Mouse (Mus musculus): ENCODE data around the gene Ctdspl.

Ctdspl gene

DNA sequence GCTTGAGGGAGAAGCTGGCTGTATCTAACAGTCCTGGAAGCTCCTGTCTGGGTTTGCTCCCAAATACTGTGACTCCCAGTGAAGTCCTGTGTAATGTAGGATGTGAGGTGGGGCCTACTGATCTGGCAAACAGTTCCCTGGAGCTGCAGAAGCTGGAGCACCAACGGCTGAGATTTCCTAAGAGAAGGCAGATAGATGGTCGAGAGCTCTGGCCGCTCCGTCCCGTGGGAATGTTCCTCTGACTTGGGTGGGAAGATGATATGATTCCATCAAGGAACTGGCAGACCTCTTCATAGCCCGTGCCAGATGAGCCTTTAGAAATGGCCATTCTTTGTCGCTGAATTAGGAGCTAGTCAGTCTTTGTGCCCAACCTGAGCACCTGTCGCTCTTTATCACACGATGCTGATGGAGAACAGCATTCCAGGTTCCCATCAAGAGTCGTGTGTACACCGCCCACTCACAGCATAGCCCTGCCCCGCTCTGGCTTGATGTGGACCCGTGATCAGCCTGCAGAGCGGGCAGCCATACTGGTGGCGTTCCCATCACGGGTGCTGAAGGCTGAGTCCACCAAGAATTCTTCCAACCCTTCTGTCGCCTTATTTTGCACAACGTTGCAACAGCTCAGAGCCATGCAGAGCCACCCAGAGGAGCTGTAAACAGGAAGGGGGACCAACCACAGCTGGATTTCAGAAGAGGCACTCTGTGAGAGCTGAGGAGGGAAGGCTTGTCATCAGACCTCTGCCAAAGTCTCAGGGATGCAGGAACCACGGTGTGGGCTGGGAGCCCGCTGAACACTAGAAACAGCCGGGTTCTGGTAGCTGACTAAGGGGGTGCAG, 65.7 kb downstream of the Ctdspl start:
- no peak for DNase-seq

DNA sequence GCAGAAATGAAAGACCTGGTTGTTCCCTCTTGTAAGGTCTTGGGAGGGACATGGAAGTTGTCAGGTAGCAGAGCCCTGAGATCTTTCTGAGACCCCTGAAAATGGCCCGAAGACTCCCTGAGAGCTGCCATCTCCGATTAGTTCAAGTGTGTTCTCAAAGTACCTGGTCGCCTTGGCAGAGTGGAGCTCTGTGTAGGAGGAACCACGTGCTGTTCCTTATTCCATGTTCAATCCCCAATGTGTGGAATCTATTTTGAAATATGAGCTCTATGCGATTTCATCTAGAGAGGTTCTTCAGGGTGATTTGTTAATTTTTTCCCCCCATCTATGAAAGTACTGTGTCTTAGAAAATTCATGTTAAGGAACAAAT, 66.3 kb downstream of the Ctdspl start:
- no peak for DNase-seq

DNA sequence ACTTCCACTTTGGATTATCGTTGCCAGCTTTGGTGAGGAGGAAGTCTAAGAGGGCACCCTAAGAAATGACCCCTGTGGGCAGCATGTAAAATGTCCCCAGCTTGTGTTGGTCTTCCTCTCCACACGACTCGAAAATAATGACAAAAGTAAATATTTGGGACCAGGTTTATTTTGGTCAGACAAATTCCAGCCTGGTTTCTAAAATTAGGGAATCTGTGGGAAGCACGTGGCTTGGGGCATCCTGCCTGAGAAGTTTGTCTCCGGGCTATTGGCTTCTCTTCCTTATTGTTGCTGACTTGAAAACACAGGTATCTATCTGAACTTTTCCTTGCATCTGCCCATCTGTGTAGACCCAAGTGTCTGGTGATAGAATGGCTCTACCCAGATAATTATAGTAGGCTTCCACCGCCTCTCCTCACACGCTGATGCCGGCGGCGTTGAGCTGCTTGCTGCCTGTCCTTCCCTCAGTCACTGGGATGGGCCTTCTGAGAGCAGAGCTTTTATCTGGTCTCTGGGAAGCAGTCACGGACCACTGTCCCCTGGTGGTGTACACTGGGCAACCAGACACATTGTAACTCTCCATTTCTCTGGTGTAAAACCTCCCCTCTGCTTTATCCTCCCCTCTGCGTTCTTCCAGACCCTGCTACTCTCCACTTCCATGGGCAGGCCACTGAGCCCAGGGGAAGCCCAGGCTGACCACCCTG, 68.4 kb downstream of the Ctdspl start:
- DNase-seq = no peak

DNA sequence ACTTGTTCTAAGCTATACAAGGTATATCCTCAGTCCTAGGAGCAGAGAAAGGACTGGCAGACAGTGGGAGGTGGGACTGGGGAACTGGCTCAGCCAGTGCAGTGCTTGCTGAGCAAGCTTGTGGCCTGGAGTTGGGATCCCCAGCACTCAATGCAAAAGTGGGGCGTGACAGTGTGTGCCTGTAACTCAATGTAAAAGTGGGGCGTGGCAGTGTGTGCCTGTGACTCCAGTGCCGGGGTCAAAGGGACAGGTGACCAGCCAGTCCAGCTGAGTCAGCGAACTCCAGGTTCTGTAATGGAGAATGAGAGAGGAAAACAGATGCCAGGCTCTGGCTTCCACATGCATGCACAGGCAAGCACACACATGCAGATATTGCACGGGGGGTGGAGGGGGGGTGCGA, 69.3 kb downstream of the Ctdspl start:
- no peak for DNase-seq

DNA sequence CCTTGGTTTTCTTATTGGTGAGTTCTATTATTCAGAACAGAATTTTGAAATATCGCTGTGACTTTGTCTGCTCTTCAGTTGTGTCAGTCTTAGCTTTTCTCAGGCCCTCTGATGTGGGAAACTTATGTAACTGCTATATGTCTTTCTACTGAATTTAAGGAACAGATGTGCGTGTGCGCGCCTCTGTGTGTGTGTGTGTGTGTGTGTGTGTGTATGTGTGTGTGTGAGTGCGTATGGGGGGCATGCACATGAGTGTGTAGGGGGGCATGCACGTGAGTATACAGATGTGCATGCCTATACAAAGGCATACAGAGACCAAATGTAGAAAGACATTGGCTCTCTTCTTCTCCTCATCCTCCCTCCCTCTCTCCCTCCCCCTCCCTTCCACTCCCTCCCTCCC, 71.0 kb downstream of the Ctdspl start:
- DNase-seq = no peak

DNA sequence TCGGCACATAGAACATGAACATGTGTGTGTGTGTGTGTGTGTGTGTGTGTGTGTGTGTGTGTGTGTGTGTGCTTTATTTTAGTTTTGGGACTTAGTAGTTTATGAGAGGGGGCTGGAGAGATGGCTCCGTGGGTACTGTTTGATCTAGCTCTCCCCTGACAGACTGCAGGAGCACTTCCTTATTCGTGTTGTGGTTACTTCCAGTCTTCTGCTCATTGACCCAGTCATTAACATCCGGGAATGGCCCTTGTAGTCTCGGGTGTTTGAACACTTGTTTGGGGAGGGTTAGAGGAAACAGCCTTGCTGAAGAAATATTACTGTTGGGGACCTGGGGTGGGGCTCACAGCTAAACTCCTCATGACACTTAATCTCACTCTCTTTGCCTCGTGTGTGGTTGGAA, 73.9 kb downstream of the Ctdspl start:
- DNase-seq = no peak

DNA sequence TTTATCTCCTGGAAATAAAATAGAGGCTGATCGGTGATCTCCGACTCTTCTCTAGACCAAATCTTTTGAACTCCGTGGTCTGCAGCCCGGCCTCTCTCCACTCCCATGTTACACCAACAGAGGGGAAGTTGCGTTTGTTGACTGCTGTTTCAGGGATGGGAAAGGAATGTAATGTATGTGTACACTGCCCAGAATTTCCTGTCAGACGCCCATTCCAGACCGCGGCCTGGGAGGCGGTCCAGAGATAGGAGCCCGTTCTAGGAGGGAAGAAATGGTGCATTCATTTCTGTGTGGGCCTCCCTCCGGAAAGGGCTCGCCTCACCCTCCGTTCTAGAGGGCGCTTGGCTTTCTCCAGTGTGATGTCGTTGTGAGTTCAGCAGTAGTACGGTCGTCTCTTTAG, 76.0 kb downstream of the Ctdspl start:
- no peak for DNase-seq

DNA sequence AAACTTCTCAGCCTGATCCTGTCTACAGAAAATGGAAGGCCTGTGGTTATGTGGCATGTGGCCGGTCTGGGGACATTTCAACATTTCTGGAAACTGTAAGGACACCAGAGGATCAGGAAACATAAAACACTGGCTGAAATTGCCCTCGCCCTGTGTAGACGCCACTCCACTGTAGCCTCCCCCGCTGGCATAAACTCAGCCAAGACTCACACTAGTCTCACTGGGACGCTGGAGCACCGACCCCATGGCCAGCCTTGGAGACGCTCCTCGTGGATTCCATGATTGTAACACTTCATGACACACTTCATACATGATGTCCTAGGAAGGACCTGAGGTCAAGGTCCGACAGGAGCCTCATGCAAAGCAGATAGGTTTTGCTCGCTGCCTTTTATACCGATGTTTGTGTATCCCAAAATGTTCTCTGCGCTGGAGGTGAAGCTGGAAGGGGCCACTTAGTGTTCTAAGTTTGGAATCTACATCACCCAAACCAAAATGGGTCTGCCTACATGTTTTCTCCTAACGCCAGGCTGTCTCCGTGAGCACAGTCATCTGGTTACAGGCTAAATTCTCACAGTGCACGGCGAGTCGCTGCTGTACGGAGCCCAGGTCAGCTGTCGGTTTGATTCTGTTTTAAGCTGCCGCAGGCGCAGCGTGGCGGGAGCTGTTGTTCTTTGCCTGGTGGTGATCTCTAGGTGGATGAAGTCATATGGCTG, 77.9 kb downstream of the Ctdspl start:
- DNase-seq = no peak

DNA sequence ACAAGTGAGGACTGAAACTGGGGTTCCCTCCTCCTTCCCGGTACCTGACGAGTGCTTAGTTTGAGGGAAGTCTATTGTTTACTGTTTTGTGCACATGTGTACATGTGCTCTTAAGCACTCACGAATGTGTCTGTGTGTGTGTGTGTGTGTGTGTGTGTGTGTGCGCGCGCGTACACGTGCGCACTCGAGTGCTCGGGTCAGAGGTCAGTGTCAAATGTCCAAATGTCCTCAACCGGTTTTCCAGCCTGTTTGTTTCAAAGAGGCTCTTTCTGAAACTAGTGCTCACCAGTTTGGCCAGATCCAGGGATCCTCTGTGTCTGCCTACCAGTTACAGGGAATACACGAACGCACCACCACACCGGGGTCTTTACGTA, 78.4 kb downstream of the Ctdspl start:
- DNase-seq = no peak

DNA sequence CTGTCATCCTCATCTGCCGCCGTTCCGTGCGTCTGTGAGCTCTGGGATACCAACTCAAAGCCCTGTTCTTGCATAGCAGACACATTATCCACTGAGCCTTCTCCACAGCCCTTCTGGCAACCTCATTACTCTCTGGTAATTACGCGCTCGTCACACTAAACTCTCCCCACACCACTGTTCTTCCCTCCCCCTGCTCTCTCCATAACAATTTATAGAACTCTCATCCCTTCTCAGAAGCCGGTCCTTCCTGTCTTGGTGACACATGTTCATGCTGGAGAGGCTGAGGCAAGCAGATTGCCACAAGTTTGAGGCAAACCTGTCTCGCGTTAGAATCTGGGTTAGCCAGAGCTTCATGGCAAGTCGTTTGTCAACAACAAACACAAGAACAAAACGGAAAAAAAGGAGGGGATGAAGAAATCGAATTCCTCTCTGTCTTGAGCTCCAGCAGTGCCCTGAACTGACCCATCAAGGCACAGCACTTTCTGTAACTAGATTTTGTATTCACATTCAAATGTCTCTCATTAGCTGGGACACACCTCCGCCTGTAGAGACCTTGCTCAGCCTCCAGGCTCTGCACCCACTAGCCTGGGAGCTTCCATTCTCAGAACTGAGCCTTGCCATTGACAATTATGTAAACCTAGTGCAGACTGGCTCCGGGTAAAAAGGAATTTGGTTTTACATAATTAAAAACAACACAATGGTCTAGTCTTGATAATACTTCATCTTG, 79.2 kb downstream of the Ctdspl start:
- DNase-seq = no peak

DNA sequence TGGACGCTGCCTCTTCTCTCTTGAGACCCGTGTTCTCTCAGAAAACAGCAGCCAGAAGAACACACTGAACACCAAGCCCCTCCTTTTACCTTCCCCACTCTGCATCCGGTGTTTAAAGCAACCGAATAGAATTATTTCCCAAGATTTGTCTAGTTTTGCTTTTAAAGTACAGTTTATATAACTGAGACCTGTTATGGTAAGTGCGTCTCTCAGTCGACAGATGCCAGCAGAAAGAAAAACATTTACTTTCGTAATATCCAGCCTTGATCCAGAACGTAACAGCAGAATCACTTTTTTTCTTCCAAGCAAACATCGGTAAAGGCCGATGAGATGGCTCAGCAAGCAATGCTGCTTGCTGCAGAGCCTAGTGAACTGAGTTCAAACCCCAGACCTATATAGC, 81.0 kb downstream of the Ctdspl start:
- no peak for DNase-seq

DNA sequence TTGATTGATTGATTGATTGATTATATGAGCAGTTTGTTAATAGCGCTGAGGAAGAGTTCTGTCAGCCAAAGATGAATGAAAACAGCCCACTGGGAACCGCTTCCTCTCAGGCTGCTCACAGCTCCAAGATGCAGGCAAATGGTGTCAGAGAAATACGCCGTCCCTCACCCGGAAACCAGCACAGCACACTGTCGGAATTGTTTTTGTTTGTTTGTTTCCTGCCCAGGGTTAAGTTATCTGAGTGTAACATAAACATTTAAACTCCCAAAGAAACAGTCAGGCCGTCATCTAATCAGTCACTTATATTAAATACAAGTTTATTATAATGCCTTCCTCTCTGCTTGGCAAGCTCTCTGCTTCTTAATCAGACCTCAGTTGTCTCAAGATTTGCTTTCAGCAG, 82.6 kb downstream of the Ctdspl start:
- DNase-seq = no peak

DNA sequence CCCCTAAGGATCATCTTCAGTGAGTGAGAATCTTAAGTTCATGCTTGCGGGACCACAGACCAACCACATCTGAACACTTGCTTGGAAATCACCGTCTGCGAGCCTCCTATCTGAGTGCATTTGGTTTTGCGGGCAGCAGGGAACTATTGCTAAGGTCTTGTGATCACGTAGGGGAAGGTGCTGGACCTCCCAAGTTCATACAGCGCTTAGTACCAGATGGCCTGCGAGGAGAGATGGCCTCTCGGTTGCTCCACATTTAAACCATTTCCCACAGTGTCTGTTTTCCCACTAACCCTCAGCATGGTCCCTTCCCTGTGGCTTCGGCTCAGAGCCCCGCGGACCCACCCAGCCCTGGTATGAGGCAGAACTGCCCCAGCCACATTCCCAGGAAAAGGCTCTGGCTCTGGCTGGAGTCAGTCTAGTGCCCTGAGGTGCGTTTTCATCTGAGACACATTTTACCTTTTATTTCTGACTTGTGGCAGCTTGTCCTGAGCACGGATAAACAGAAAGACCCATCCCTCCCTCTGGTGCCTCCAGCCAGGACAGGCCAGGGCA, 84.0 kb downstream of the Ctdspl start:
- DNase-seq = no peak

DNA sequence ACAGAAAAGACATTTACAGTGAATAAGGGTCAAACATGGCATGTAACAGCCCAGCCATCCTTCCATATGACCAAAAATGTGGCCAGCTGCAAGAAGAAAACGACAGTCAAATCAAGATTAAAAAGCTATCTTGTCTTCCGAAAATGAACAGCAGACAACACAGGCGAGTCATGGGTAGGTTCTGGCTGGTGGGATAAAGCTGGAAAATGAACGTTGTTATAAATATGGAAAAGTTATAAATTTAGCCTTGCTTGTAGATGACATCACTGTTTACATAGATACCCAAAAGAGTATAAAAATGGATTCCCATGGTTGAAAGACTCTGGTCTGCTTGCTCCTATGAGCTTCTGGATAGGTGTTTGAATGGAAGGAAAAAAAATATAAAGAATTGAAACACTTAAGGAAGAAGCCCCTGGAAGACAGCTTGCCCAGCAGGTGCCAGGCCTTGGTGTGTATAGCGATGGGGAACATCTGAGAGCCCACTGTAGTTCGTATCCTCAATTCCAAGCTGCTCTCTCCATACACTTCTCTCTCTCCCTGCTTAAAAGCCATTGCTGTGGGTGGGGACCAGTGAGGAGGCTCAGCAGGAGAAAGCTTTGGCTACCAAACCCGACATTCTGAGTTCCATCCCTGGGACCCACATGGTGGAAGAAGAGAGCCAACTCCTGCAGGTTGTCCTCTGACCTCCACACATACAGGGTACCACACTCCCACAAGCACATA, 90.7 kb downstream of the Ctdspl start:
- DNase-seq = no peak

DNA sequence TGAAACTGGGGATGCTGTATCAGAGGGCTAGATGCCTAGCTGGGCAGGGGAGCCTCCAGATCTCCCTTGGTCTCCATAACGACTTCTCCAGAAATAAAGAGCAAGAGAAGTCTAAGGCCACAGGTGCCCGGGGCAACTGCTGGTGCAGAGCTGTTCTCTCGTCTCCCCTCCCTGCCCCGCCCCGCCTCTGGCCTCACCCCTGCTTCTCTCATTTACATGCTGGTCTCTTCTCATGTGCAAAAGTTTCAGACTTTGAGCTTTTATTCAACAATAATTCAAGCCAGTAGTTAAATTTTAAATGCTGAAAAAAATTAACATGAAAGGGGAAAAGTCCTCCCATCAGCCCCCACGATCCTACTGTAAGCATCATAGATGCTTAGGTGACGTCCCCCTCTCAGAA, 95.5 kb downstream of the Ctdspl start:
- DNase-seq = no peak

DNA sequence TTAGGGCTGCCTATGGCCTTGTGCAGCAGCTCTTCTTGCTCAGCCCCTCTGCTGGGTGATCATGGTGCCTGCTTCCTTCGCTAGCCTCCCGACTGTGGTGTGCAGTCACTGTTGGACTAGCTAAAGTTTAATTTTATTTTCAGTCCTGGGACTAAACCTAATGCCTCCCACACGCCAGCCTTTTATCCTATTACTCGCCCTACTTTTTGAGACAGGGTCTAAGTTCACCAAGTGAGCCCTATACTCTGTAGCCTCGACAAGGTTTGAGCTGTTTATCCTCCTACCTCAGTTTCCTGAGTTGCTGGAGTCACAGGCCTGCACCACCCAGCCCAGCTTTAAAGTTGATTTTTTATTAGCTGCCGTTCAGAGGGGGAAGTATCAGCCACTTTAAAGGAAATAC, 99.0 kb downstream of the Ctdspl start:
- no peak for DNase-seq

DNA sequence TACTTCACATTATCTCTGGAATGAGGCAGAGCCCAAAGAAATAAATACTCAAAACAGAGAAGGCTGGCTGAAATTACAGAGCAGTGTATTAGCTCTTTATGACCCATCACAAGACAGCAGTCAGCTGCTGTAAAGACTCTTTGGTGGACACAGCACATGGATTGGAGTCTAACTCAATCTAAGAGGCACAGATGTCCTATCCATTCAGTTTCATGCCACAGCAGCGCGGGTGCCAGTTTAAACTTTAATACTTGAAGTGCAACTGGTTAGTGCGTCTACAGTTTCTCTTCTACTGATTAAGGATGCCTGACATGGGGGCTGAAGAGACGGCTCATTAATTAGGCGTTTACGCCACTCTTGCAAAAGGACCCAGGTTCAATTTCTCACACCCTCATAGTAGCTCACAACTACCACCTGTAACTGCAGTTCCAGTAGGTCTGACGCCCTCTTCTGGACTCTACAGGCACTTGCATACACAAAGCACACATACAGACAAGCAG, 99.6 kb downstream of the Ctdspl start:
- DNase-seq = no peak

DNA sequence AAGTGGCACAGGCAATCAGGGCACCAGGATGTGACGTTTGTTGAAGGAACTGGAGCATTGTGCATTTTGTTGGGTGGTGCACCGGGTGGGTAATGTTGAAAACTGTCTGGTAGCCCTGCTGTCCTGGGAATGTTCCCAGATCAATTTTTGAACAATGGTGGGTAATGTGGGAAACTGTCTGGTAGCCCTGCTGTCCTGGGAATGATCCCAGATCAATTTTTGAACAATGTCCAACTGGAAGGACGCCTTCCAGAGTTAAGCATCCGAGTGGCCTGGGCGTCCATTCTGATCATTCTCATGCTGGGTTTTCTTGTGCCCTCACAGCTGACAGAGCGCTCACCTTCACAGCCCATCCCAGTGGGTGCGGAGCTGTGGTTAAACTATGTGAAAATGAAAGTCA, 101.1 kb downstream of the Ctdspl start:
- DNase-seq = no peak

DNA sequence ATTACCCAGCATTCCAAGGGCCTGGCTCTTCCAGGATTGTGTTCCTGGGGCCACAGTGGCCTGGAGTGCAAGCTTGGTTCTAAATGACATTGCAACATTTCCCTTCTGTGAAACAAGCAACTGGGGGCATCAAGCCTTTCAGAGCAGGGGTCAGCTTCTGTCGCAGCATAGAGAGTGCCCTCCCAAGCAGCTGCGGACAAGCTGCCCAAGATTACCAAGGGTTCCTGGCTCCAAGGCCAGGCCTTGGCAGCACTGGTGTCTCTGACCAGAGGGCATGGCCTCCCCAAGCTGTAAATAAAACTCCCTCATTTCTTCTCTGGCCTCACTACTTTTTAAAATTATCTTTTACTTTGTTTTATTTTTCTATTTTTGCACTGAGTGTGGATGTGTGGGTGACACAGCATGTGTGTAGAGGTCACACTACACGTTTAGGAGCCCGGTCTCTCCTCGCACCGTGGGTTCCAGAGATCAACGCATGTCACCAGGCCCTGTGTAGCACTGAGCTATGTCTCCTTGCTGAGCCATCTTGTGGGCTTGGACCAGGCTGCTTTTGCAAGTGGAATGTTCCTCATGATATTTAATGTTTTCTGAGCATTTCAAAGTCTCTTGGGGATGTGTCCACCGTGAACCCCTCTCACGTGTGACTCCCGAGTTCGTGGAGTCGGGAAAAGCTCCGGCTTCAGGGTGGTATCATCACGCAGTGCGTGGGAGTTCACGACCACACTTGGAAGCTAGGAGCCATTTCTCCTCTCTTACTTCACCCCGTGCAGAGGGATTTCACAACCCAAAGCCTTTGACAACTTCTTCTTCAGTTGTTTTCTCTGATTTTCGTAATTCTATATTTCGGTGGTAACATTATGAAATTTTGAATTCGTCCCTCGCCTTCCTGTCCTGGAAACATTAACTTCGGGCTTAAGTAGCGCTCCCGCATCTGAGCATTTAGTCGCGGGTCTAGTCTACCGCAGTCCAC, 102.3 kb downstream of the Ctdspl start:
- no peak for DNase-seq

DNA sequence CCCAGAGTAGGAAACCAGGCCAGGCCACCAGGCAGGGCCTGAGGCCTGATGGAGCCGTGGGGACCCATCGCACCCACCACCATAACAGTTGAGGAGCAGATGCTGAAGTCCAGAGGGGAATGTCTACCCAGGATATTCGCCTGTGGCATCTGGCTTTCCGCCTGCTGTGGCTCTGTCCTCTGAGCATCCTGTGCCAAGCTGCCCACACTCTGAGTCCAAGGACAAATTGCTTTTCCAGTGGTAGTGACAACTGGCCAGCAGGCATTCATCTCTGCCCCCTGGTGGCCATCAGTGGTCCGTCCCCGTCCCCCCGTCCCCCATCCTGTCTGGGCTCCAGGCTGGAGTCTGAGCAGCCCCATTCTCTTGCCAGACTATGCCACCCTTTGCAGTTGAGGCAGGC, 103.3 kb downstream of the Ctdspl start:
- peak; percentile 27 for DNase-seq

DNA sequence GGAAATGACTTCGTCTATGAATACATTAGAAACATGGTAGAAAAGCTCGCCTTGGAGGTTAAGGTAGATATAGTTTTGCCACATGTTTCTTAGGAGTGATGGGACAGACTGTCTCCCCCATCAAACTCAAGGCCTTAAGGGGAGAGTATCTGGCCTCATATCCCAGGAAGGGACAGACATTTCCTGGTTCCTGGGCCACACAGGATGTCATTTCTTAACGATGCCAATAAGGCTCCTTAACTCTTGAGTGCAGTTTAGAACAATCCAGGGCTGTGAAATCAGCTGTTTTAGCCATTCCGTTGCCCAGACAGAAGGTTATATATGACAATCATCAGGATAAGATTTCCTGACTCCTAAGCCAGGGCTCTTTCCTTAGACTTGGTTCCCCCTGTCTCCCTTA, 104.8 kb downstream of the Ctdspl start:
- DNase-seq = no peak

Measured in cerebellum, adult 9-11 months (tissue).